Mouse (Mus musculus): ENCODE results near the gene 1700003E16Rik. TPM values are rescaled to one million over a fixed set of nuclear protein-coding genes. Genes with fewer than 3 reads are reported as not detected.

The 1700003E16Rik gene
- total RNA-seq, 2 experiments from 2014 or later, result 0.14 TPM; not detected in 1

- no peak for DNase-seq
These were observed 28.8 kb upstream of the 1700003E16Rik start for GRCm38 (mm10) chr6:83127419-83127818.

- peak; percentile 42 for DNase-seq
These were observed 24.7 kb upstream of the 1700003E16Rik start for GRCm38 (mm10) chr6:83131469-83132034.

DNA sequence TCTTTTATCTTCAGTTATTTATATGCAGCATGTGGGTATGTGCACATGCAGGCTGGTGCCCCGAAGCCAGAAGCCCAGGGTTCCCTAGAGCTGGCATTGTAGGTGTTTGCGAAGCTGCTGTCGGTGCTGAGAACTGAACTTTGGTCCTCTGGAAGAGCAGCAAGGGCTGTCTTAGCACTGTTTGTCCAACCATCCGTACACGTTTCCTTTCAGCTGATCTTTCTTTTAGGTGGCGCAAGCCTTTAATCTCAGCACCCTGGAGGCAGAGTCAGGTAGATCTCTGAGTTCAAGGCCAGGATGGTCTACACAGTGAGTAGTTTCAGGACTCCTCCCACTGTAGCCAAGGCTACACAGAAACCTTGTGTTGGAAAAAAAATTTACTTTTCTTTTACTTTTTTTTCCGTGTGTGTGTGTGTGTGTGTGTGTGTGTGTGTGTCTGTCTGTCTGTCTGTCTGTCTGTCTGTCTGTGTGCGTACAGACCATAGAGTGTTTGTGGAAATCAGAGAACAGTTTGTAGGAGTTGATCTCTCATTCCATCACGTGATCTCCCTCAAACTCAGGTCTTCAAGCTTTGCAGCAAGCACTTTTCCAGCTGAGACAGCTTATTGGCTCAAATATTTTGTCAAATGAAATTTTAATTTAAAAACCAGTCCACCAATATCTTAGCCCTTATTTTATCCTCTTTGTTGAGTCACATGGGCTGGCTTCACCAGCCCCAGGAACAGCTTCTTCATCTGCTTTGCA is 23.9 kb upstream of the 1700003E16Rik start:
- no peak for DNase-seq

DNA sequence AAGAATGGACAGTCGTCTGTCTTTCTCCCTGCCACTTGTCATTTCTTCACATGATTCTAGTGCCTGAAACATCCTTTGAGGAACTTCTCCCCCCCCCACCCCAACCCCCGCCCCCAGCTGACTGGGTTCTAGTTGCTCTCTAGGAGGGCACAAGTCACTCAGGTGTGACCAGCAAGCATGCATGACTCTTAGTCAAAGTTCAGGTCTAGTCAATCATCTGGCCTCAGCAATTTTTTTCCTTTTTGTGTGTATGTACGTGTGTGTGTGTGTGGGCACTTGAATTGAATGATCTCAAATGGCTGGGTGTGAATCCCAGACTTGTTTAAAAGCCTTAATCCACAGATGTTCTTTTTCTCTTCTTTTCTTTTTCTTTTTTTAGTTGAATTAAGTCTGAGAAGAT is 22.0 kb upstream of the 1700003E16Rik start:
- no peak for DNase-seq

- no peak for DNase-seq
These were observed 21.2 kb upstream of the 1700003E16Rik start, which contains the start of gene Rtkn for GRCm38 (mm10) chr6:83134951-83135513. Rtkn (plus strand) TSS chr6:83135463.

DNA sequence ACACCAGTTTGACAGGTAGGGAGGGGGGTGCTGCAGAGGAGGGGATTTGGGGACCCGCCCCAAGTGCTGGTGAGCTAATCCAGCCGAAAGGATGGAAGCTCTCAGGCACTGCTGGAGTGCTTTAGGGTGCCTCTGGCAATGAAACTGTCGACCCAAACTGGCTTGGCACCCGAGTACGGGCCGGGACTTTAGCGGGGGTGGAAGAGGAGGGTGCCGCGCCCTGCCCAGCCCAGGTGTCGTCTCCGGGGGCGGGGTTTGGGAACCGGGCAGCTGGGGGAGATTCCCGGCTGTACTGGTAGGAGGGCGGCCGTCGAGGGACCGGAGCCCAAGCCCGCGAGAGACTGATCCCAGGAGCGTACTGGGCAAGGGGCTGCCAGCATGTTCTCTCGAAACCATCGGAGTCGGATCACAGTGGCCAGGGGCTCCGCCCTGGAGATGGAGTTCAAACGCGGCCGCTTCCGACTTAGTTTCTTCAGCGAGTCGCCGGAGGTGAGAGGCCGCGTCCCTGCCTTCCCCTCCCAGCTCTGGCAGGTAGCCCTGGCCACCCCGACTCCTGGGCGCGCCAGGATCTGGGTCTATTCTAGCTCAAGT is 20.5 kb upstream of the 1700003E16Rik start:
- no peak for DNase-seq

- DNase-seq, result no peak
These were observed 19.8 kb upstream of the 1700003E16Rik start for GRCm38 (mm10) chr6:83136291-83136880.

- peak; percentile 83 for DNase-seq
These were observed 19.2 kb upstream of the 1700003E16Rik start for GRCm38 (mm10) chr6:83136881-83137575.

DNA sequence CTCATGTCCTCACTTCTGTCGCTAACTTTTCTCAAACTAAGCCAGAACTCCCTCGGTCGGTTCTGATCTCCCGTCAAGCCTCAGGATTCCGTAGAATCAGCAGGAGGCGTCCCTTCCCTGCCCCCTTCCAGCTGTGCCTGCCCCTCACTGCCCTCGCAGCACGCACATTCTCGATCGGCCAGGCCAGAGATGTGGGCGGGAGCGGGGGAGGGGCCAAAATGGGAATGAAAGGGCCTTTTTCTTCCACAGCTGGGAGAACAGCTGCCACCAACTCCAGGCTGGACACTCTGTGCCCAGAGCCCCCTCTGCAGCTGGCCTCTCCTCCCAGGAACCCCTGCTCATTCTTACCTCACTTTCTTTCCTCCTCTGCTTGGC is 18.6 kb upstream of the 1700003E16Rik start:
- peak; percentile 94 for DNase-seq

GRCm38 (mm10) chr6:83138056-83138455 is 18.1 kb upstream of the 1700003E16Rik start:
- peak; percentile 50 for DNase-seq

DNA sequence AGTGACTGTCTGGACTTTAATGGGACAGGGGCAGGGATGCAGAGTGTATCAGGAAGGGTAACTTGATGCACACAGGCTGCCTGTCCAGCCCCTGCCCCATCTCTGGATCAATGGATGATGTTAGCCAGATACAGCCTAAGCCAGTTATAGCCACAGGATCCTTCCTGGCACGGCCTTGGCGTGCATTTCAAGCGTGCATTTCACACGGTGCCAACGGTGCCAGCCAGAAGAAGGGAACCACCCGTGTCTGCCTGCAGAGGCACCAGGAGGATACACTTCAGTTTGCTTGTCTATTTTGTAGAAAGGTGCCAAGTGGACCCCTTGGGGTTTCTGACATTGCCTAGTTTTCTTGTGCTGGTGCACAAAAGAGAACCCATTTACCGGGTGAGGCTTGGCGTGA is 16.2 kb upstream of the 1700003E16Rik start:
- DNase-seq, result no peak

DNA sequence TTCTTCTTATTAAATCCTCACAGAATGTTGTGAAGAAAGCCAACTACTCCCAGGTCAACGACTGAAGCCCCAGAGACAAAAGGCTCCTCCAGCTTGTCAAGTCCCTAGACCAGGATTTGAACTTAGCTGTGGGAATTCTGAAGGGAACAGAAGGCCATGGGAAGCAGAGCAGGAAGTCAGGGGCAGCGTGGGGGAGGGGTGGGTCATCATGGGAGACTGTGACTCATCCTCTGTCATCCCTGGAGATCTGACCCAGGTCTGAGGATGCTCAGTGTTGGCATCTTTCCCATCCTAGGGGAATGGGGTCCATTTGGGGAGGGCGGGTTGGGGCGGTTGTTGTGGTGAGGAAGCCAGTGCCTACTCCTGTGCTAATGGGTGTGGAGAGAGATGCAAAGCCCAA is 14.6 kb upstream of the 1700003E16Rik start:
- DNase-seq, result no peak

- DNase-seq, result peak; percentile 47
These were observed 13.9 kb upstream of the 1700003E16Rik start for GRCm38 (mm10) chr6:83142211-83142731.

GRCm38 (mm10) chr6:83142886-83143285 is 13.3 kb upstream of the 1700003E16Rik start:
- no peak for DNase-seq

- DNase-seq, result no peak
These were observed 11.0 kb upstream of the 1700003E16Rik start for GRCm38 (mm10) chr6:83145209-83145608.

DNA sequence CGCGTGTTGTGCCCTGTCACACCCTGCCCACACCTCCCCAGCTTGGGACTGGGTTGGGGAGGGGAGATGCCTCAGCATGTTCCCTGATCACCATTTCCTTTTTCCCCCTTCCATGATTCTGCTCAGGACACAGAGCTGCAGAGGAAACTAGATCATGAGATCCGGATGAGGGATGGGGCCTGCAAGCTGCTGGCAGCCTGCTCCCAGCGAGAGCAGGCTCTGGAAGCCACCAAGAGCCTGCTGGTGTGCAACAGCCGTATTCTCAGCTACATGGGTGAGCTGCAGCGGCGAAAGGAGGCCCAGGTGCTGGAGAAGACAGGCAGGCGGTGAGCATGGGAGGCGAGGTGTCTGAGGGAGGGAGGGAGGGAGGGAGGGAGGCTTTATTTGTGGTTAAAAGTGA is 10.4 kb upstream of the 1700003E16Rik start:
- DNase-seq, result no peak

DNA sequence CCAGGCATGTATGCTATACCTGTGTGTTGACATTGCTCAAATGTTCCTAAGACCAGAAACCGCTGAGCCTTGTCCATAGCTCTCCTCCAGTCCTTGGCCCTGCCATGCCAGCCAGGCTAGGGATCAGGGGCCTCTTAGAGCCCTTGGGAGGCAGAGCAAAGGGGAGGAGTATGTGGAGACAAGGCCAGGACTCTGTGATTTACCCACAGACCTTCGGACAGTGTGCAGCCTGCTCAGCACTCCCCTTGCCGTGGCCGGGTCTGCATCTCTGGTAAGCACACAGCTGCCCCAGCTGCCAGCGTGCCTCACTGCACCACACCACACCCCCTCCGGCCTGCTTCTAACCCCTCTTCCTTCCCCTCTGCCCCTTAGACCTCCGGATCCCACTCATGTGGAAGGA is 8.9 kb upstream of the 1700003E16Rik start:
- no peak for DNase-seq

GRCm38 (mm10) chr6:83151721-83152120 is 4.5 kb upstream of the 1700003E16Rik start:
- no peak for DNase-seq

DNA sequence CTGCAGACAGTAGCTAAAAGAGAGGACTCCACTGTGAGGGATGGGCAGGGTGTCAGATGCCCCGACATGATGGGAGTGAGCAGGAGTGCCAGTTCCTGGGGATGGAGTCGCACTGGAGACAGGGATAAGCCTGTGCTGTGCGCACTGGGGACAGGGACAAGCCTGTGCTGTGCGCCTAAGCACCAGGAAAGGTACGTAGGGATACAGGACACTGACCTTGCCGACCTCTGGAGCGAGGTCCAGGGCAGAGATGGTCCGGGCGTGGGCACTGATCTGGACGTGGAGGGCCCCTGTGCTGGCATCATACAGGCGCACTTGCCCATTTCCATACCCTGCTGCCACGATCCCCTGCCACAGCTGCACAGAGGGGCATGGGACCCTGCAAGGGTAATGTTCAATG is 3.2 kb upstream of the 1700003E16Rik start:
- DNase-seq, result no peak

- DNase-seq, result no peak
These were observed 2.7 kb upstream of the 1700003E16Rik start for GRCm38 (mm10) chr6:83153485-83153884.

- DNase-seq, result peak; percentile 41
These were observed 509 bp upstream of the 1700003E16Rik start for GRCm38 (mm10) chr6:83155552-83156238.

- DNase-seq, result peak; percentile 62
These were observed 3.3 kb downstream of the 1700003E16Rik start for GRCm38 (mm10) chr6:83159456-83159855.

Measured in heart, postnatal 4 days (tissue).